Mouse (Mus musculus) liver, embryonic 13.5 days (tissue): ENCODE measurements at regions not wholly inside any gene's neighbourhood (a gene's known extent, or its start where the extent isn't known, plus 50 kb on each side); places are given as distances from the start of the nearest gene placed in this dataset.

ENCODE experiments used
- ATAC-seq: fragments of 200-750 bp; cut with Nextera tagmentation; 2 replicates; pipeline ENCODE4 v1.8.0; 2017; ENCODE audit warnings: low read depth, mild to moderate bottlenecking, moderate number of reproducible peaks, moderate library complexity
- DNase-seq: peaks from one replicate; pipeline ENCODE4 v3.0.0; 2022
- H3K27ac ChIP-seq: fragments of 300-500 bp; sonication (generic); 2 replicates; pipeline ENCODE4 v1.5.1; 2015; ENCODE audit warnings: moderate library complexity, mild to moderate bottlenecking, inconsistent platforms
- H3K27me3 ChIP-seq: fragments of 300-500 bp; sonication (generic); 2 replicates; pipeline ENCODE4 v1.6.1; 2015; ENCODE audit warnings: mild to moderate bottlenecking, inconsistent platforms
- H3K36me3 ChIP-seq: fragments of 300-500 bp; sonication (generic); 2 replicates; pipeline ENCODE4 v1.6.1; 2015; ENCODE audit warnings: mild to moderate bottlenecking, inconsistent platforms
- H3K4me1 ChIP-seq: fragments of 300-500 bp; sonication (generic); replicated peaks from 2 replicates; pipeline ENCODE4 v1.6.1; 2015; ENCODE audit warnings: inconsistent platforms
- H3K4me2 ChIP-seq: fragments of 300-500 bp; sonication (generic); 2 replicates; pipeline ENCODE4 v1.6.1; 2015; ENCODE audit warnings: inconsistent platforms, mild to moderate bottlenecking, moderate library complexity
- H3K4me3 ChIP-seq: fragments of 300-500 bp; sonication (generic); replicated peaks from 2 replicates; pipeline ENCODE4 v1.5.1; 2015; ENCODE audit warnings: mild to moderate bottlenecking, inconsistent platforms
- H3K9ac ChIP-seq: fragments of 300-500 bp; sonication (generic); 2 replicates; pipeline ENCODE4 v1.6.1; 2015; ENCODE audit warnings: mild to moderate bottlenecking, inconsistent platforms
- H3K9me3 ChIP-seq: fragments of 300-500 bp; sonication (generic); replicated peaks from 2 replicates; pipeline ENCODE4 v1.6.1; 2016; ENCODE audit warnings: inconsistent platforms
- WGBS: fragments of 180-500 bp; shearing (Covaris S2); methylation state at CpG from one replicate; pipeline ENCODE4 v1.1.7; 2015; ENCODE audit not compliant: insufficient replicate concordance; 5-methylcytosine and 5-hydroxymethylcytosine counted together

GRCm38 (mm10) chr5:39557376-39558001 lies 197.8 kb downstream of the Hs3st1 start:
- no peaks in the 10 kb centered on the region for H3K4me1 ChIP-seq
- no peak overlapping the region for H3K9ac ChIP-seq
- no peak overlapping the region for H3K4me3 ChIP-seq
- no peak overlapping the region for H3K4me2 ChIP-seq
- ATAC-seq (no peak), DNase-seq (no peak)
- no peaks in the 10 kb centered on the region for H3K36me3 ChIP-seq
- H3K27me3 ChIP-seq: no peaks in the 10 kb centered on the region
- H3K27ac ChIP-seq: no peak overlapping the region
- WGBS: 53% methylated on average over 4 of the region's 4 CpGs
- no peaks in the 10 kb centered on the region for H3K9me3 ChIP-seq

GRCm38 (mm10) chr5:39537044-39537443 lies 218.2 kb downstream of the Hs3st1 start:
- Histone ChIP-seq H3K9ac (no peak overlapping the region), H3K4me2 (no peak overlapping the region), H3K27ac (no peak overlapping the region), H3K4me3 (no peak overlapping the region), H3K9me3 (no peaks in the 10 kb centered on the region), H3K36me3 (no peaks in the 10 kb centered on the region), H3K27me3 (no peaks in the 10 kb centered on the region), H3K4me1 (no peaks in the 10 kb centered on the region)
- ATAC-seq: no peak
- 47% methylated on average over 2 of the region's 2 CpGs for WGBS
- DNase-seq: no peak

GRCm38 (mm10) chr5:39536351-39536750 lies 218.9 kb downstream of the Hs3st1 start:
- 46% methylated on average over 2 of the region's 2 CpGs for WGBS
- Histone ChIP-seq H3K4me2 (no peak overlapping the region), H3K4me1 (no peaks in the 10 kb centered on the region), H3K4me3 (no peak overlapping the region), H3K9ac (no peak overlapping the region), H3K27ac (no peak overlapping the region), H3K27me3 (no peaks in the 10 kb centered on the region), H3K9me3 (no peaks in the 10 kb centered on the region), H3K36me3 (no peaks in the 10 kb centered on the region)
- ATAC-seq (no peak), DNase-seq (no peak)

GRCm38 (mm10) chr5:39510246-39510645 lies 245.0 kb downstream of the Hs3st1 start:
- Histone ChIP-seq H3K36me3 (no peaks in the 10 kb centered on the region), H3K27ac (no peak overlapping the region), H3K9ac (no peak overlapping the region), H3K27me3 (no peaks in the 10 kb centered on the region), H3K4me3 (no peak overlapping the region), H3K4me1 (no peaks in the 10 kb centered on the region), H3K4me2 (no peak overlapping the region), H3K9me3 (no peaks in the 10 kb centered on the region)
- DNase-seq (no peak), ATAC-seq (no peak)
- WGBS: 71% methylated on average over 1 of the region's 1 CpGs

GRCm38 (mm10) chr5:39482756-39483155 lies 272.5 kb downstream of the Hs3st1 start:
- no peak overlapping the region for H3K27ac ChIP-seq
- ATAC-seq (no peak), DNase-seq (no peak)
- no peaks in the 10 kb centered on the region for H3K27me3 ChIP-seq
- no peak overlapping the region for H3K4me3 ChIP-seq
- no peaks in the 10 kb centered on the region for H3K9me3 ChIP-seq
- H3K4me2 ChIP-seq: no peak overlapping the region
- WGBS: 58% methylated on average over 5 of the region's 5 CpGs
- no peaks in the 10 kb centered on the region for H3K4me1 ChIP-seq
- H3K36me3 ChIP-seq: no peaks in the 10 kb centered on the region
- no peak overlapping the region for H3K9ac ChIP-seq

- no peak overlapping the region for H3K4me3 ChIP-seq
- no peak for ATAC-seq
- no peaks in the 10 kb centered on the region for H3K4me1 ChIP-seq
- WGBS: 63% methylated on average over 2 of the region's 2 CpGs
- H3K27me3 ChIP-seq: no peaks in the 10 kb centered on the region
- no peak overlapping the region for H3K27ac ChIP-seq
- no peak overlapping the region for H3K9ac ChIP-seq
- DNase-seq: no peak
- H3K36me3 ChIP-seq: no peaks in the 10 kb centered on the region
- H3K4me2 ChIP-seq: no peak overlapping the region
- H3K9me3 ChIP-seq: no peaks in the 10 kb centered on the region
Measured at GRCm38 (mm10) chr5:39458116-39458525, 297.2 kb downstream of the Hs3st1 start.

- no peaks in the 10 kb centered on the region for H3K36me3 ChIP-seq
- H3K27me3 ChIP-seq: no peaks in the 10 kb centered on the region
- H3K4me1 ChIP-seq: no peaks in the 10 kb centered on the region
- DNase-seq (no peak), ATAC-seq (no peak)
- H3K4me2 ChIP-seq: no peak overlapping the region
- H3K27ac ChIP-seq: no peak overlapping the region
- H3K9me3 ChIP-seq: no peaks in the 10 kb centered on the region
- no peak overlapping the region for H3K9ac ChIP-seq
- no peak overlapping the region for H3K4me3 ChIP-seq
Measured at GRCm38 (mm10) chr5:39453706-39454105, 301.6 kb downstream of the Hs3st1 start.

GRCm38 (mm10) chr5:39440817-39441216 lies 314.5 kb downstream of the Hs3st1 start:
- Histone ChIP-seq H3K4me1 (no peaks in the 10 kb centered on the region), H3K9me3 (no peaks in the 10 kb centered on the region), H3K4me2 (no peak overlapping the region), H3K4me3 (no peak overlapping the region), H3K9ac (no peak overlapping the region), H3K27me3 (no peaks in the 10 kb centered on the region), H3K27ac (no peak overlapping the region), H3K36me3 (no peaks in the 10 kb centered on the region)
- ATAC-seq (no peak), DNase-seq (no peak)
- WGBS: 54% methylated on average over 3 of the region's 3 CpGs

- Histone ChIP-seq H3K9ac (no peak overlapping the region), H3K4me1 (no peaks in the 10 kb centered on the region), H3K36me3 (no peaks in the 10 kb centered on the region), H3K9me3 (no peaks in the 10 kb centered on the region), H3K27ac (no peak overlapping the region), H3K4me2 (no peak overlapping the region), H3K4me3 (no peak overlapping the region), H3K27me3 (no peaks in the 10 kb centered on the region)
- ATAC-seq (no peak), DNase-seq (no peak)
- WGBS: 23% methylated on average over 4 of the region's 4 CpGs
Measured at GRCm38 (mm10) chr5:39437463-39438201, 317.6 kb downstream of the Hs3st1 start.

- H3K4me2 ChIP-seq: no peak overlapping the region
- no peaks in the 10 kb centered on the region for H3K4me1 ChIP-seq
- WGBS: 58% methylated on average over 3 of the region's 3 CpGs
- DNase-seq (no peak), ATAC-seq (no peak)
- H3K4me3 ChIP-seq: no peak overlapping the region
- no peaks in the 10 kb centered on the region for H3K36me3 ChIP-seq
- H3K27ac ChIP-seq: no peak overlapping the region
- no peaks in the 10 kb centered on the region for H3K27me3 ChIP-seq
- no peaks in the 10 kb centered on the region for H3K9me3 ChIP-seq
- H3K9ac ChIP-seq: no peak overlapping the region
Measured at GRCm38 (mm10) chr5:39426053-39426452, 329.2 kb downstream of the Hs3st1 start.

GRCm38 (mm10) chr5:39423720-39424119 lies 331.6 kb downstream of the Hs3st1 start:
- no peak overlapping the region for H3K4me2 ChIP-seq
- H3K9me3 ChIP-seq: no peaks in the 10 kb centered on the region
- no peak overlapping the region for H3K4me3 ChIP-seq
- H3K4me1 ChIP-seq: no peaks in the 10 kb centered on the region
- no peak overlapping the region for H3K27ac ChIP-seq
- no peak overlapping the region for H3K9ac ChIP-seq
- DNase-seq (no peak), ATAC-seq (no peak)
- H3K36me3 ChIP-seq: no peaks in the 10 kb centered on the region
- WGBS: 74% methylated on average over 9 of the region's 9 CpGs
- no peaks in the 10 kb centered on the region for H3K27me3 ChIP-seq

GRCm38 (mm10) chr5:39418795-39419194 lies 336.5 kb downstream of the Hs3st1 start:
- Histone ChIP-seq H3K4me3 (no peak overlapping the region), H3K9me3 (no peaks in the 10 kb centered on the region), H3K27me3 (no peaks in the 10 kb centered on the region), H3K9ac (no peak overlapping the region), H3K36me3 (no peaks in the 10 kb centered on the region), H3K27ac (no peak overlapping the region), H3K4me1 (no peaks in the 10 kb centered on the region), H3K4me2 (no peak overlapping the region)
- WGBS: 49% methylated on average over 1 of the region's 1 CpGs
- ATAC-seq (no peak), DNase-seq (no peak)
